Comparison of ENCODE assay signal across 11 mouse cellular contexts in genomic region chr10:21186733-21187132, GRCm38 (mm10). TPM values are rescaled to one million over a fixed set of nuclear protein-coding genes. Genes with fewer than 3 reads are reported as not detected.
DNase-seq lines count a peak whose midpoint lies in the region; ATAC-seq and TF ChIP-seq lines count a peak whose summit lies in the region.
"Had no signal": no experiment of that assay in that cellular context is flagged by ENCODE, and none has a peak within 500 bp of the region (broad histone marks: within the 10 kb centered on the region; RNA-seq: fewer than 3 reads in every experiment).

No protein-coding gene starts in this region.

- no peak overlapping the region for H3K9ac ChIP-seq in lung, postnatal 0 days (replicated peaks; ENCODE audit: low read depth)
- H3K9ac ChIP-seq in kidney, embryonic 14.5 days (ENCODE audit: low read depth, low read length): no peak overlapping the region

- no peak for TF ChIP-seq EP300 in lung, postnatal 0 days (IDR thresholded peaks at IDR 0.05)

- no peak overlapping the region for H3K4me2 ChIP-seq in lung, postnatal 0 days (replicated peaks; ENCODE audit: low read depth, low read length)
- H3K4me2 ChIP-seq in kidney, embryonic 14.5 days (replicated peaks; ENCODE audit: low read depth, low read length): no peak overlapping the region

- ATAC-seq in lung, postnatal 0 days: no peak
- ATAC-seq in granulocyte monocyte progenitor cell, adult 5-6 weeks (replicated peaks; ENCODE audit: poor library complexity, severe bottlenecking): peak; percentile 77
- peak; percentile 90 for ATAC-seq in megakaryocyte-erythroid progenitor cell, adult 5-6 weeks (replicated peaks; ENCODE audit: low FRiP score, low TSS enrichment, poor library complexity, severe bottlenecking)
- ATAC-seq in kidney, embryonic 14.5 days (ENCODE audit: low FRiP score, low TSS enrichment): no peak

- H3K4me1 ChIP-seq in lung, postnatal 0 days (ENCODE audit: insufficient read depth, low read depth, low read length): no peaks in the 10 kb centered on the region
- H3K4me1 ChIP-seq in limb, embryonic 10.5 days: no peaks in the 10 kb centered on the region
- no peaks in the 10 kb centered on the region for H3K4me1 ChIP-seq in kidney, embryonic 14.5 days (ENCODE audit: control insufficient read depth, insufficient read depth, low read length)

- TF ChIP-seq CTCF in lung, postnatal 0 days (IDR thresholded peaks at IDR 0.05): no peak

- H3K36me3 ChIP-seq in lung, postnatal 0 days (ENCODE audit: insufficient read depth, low read length): no peaks in the 10 kb centered on the region
- H3K36me3 ChIP-seq in limb, embryonic 10.5 days: no peaks in the 10 kb centered on the region
- H3K36me3 ChIP-seq in kidney, embryonic 14.5 days (ENCODE audit: control insufficient read depth, insufficient read depth, low read length): no peaks in the 10 kb centered on the region
- H3K36me3 ChIP-seq: heart, embryonic 10.5 days had no signal

- no peak overlapping the region for H3K4me3 ChIP-seq in lung, postnatal 0 days (ENCODE audit: low read depth, low read length)
- H3K4me3 ChIP-seq in limb, embryonic 10.5 days: no peak overlapping the region
- no peak overlapping the region for H3K4me3 ChIP-seq in kidney, embryonic 14.5 days (ENCODE audit: low read length)
- H3K4me3 ChIP-seq: heart, embryonic 10.5 days had no signal

- peak; percentile 10 for DNase-seq in lung, postnatal 25 days (ENCODE audit: low spot score)
- DNase-seq in lung, postnatal 0 days (ENCODE audit: low spot score): no peak
- DNase-seq in thymus, postnatal 4 days: peak; percentile 69
- DNase-seq in limb, embryonic 10.5 days (ENCODE audit: low spot score): no peak
- DNase-seq in adrenal gland, adult 2 months: no peak
- DNase-seq: cerebellum, adult 18-20 months; lung, postnatal 10 days had no signal

- H3K27me3 ChIP-seq in lung, postnatal 0 days (replicated peaks; ENCODE audit: insufficient read depth, low read length): no peaks in the 10 kb centered on the region
- no peaks in the 10 kb centered on the region for H3K27me3 ChIP-seq in limb, embryonic 10.5 days (ENCODE audit: low read depth, poor library complexity, severe bottlenecking)
- no peaks in the 10 kb centered on the region for H3K27me3 ChIP-seq in kidney, embryonic 14.5 days (ENCODE audit: control insufficient read depth, insufficient read depth, low read length)

- H3K9me3 ChIP-seq in lung, postnatal 0 days (ENCODE audit: low read length): no peaks in the 10 kb centered on the region
- no peaks in the 10 kb centered on the region for H3K9me3 ChIP-seq in limb, embryonic 10.5 days (replicated peaks)
- no peaks in the 10 kb centered on the region for H3K9me3 ChIP-seq in kidney, embryonic 14.5 days (ENCODE audit: control insufficient read depth, low read length)
- H3K9me3 ChIP-seq: heart, embryonic 10.5 days had no signal

- H3K27ac ChIP-seq in lung, postnatal 0 days (ENCODE audit: low read length): no peak overlapping the region
- H3K27ac ChIP-seq in limb, embryonic 10.5 days: no peak overlapping the region
- H3K27ac ChIP-seq in kidney, embryonic 14.5 days (ENCODE audit: low read depth, low read length): no peak overlapping the region
- H3K27ac ChIP-seq: heart, embryonic 10.5 days had no signal

- WGBS in lung, postnatal 0 days: 63% methylated on average over 5 of the region's 5 CpGs
- WGBS in limb, embryonic 10.5 days: 87% methylated on average over 5 of the region's 5 CpGs
- 90% methylated on average over 5 of the region's 5 CpGs for WGBS in kidney, embryonic 14.5 days

RNA-seq across cellular contexts. Expression of gene Myb, which starts 25.9 kb away (rescaled TPM):
- 5.2 and 5.5 TPM in 2 replicates for polyA plus RNA-seq in lung, postnatal 0 days (2015; fragmentation: Nextera tagmentation; extraction: Ambion mirVana)
- total RNA-seq in granulocyte monocyte progenitor cell, adult 5-6 weeks (2014; fragmentation: Nextera tagmentation): 711 and 754 TPM in 2 replicates
- 604 and 618 TPM in 2 replicates for total RNA-seq in granulocyte monocyte progenitor cell, adult 5-6 weeks (2017)
- total RNA-seq in megakaryocyte-erythroid progenitor cell, adult 5-6 weeks (2014; fragmentation: Nextera tagmentation): 558 and 586 TPM in 2 replicates
- total RNA-seq in megakaryocyte-erythroid progenitor cell, adult 5-6 weeks (2017): 527 and 574 TPM in 2 replicates
- polyA plus RNA-seq in limb, embryonic 10.5 days (2016; fragmentation: Nextera tagmentation; extraction: Ambion mirVana): 4.0 and 5.2 TPM in 2 replicates
- under 1 TPM; 0.10 to 0.29 TPM for total RNA-seq in adrenal gland, adult 2 months (2021)
- 0.03 and 0.09 TPM in 2 replicates for polyA plus RNA-seq in adrenal gland, adult 2 months (2012; rRNA removed)
- 7.3 and 7.7 TPM in 2 replicates for polyA plus RNA-seq in kidney, embryonic 14.5 days (2014; fragmentation: Nextera tagmentation; extraction: Ambion mirVana)

Comparison
In these comparisons a context has a peak if more than half of its experiments do, and no peak if none do; other contexts are left out.
1. DNase-seq: peak in lung, postnatal 25 days (single experiment) and thymus, postnatal 4 days (single experiment); none in lung, postnatal 0 days (single experiment), limb, embryonic 10.5 days (single experiment) and adrenal gland, adult 2 months (single experiment).
2. ATAC-seq: peak in granulocyte monocyte progenitor cell, adult 5-6 weeks (single experiment) and megakaryocyte-erythroid progenitor cell, adult 5-6 weeks (single experiment); none in lung, postnatal 0 days (single experiment) and kidney, embryonic 14.5 days (single experiment).